Mouse (Mus musculus) heart, embryonic 13.5 days (tissue): ENCODE data around the gene Ppm1g. TPM values are rescaled to one million over a fixed set of nuclear protein-coding genes. Genes with fewer than 3 reads are reported as not detected.

Source experiments
- ATAC-seq: fragments of 200-750 bp; cut with Nextera tagmentation; 2 replicates; pipeline ENCODE4 v1.8.0; 2017; ENCODE audit warnings: moderate TSS enrichment; ENCODE audit not compliant: insufficient number of reproducible peaks, low FRiP score, low TSS enrichment; ENCODE audit errors: extremely low read depth
- H3K27ac ChIP-seq: fragments of 300-500 bp; sonication (generic); replicated peaks from 2 replicates; pipeline ENCODE4 v1.5.1; 2015; ENCODE audit warnings: moderate library complexity, mild to moderate bottlenecking, inconsistent platforms
- H3K27me3 ChIP-seq: fragments of 300-500 bp; sonication (generic); replicated peaks from 2 replicates; pipeline ENCODE4 v1.6.1; 2015; ENCODE audit warnings: mild to moderate bottlenecking, inconsistent platforms
- H3K36me3 ChIP-seq: fragments of 300-500 bp; sonication (generic); 2 replicates; pipeline ENCODE4 v1.6.1; 2015; ENCODE audit warnings: mild to moderate bottlenecking, inconsistent platforms
- H3K4me1 ChIP-seq: fragments of 300-500 bp; sonication (generic); 2 replicates; pipeline ENCODE4 v1.6.1; 2015; ENCODE audit warnings: inconsistent platforms
- H3K4me2 ChIP-seq: fragments of 300-500 bp; sonication (generic); 2 replicates; pipeline ENCODE4 v1.6.1; 2015; ENCODE audit warnings: inconsistent platforms, mild to moderate bottlenecking, moderate library complexity
- H3K4me3 ChIP-seq: fragments of 300-500 bp; sonication (generic); 2 replicates; pipeline ENCODE4 v1.5.1; 2015; ENCODE audit warnings: moderate library complexity, mild to moderate bottlenecking, inconsistent platforms
- H3K9ac ChIP-seq: fragments of 300-500 bp; sonication (generic); 2 replicates; pipeline ENCODE4 v1.6.1; 2015; ENCODE audit warnings: inconsistent platforms, mild to moderate bottlenecking, moderate library complexity
- H3K9me3 ChIP-seq: fragments of 300-500 bp; sonication (generic); 2 replicates; pipeline ENCODE4 v1.6.1; 2016; ENCODE audit warnings: inconsistent platforms
- WGBS: fragments of 180-500 bp; shearing (Covaris S2); methylation state at CpG from one replicate; pipeline ENCODE4 v1.1.7; 2015; ENCODE audit warnings: mixed read lengths; 5-methylcytosine and 5-hydroxymethylcytosine counted together
- polyA plus RNA-seq: library from polyadenylated mRNA; unstranded; fragments of >200 nt; fragmentation: Nextera tagmentation; extraction: Ambion mirVana; gene quantifications from 2 replicates; pipeline ENCODE4 v1.2.1, GENCODE M21; 2015

Gene Ppm1g
- polyA plus RNA-seq, 1 experiment from 2014 or later: 101 TPM

GRCm38 (mm10) chr5:31198616-31199320 lies 21.7 kb downstream of the Ppm1g start:
- no peak overlapping the region for H3K9ac ChIP-seq
- 79% methylated on average over 5 of the region's 5 CpGs for WGBS
- peaks cover 79% of the 10 kb centered on the region for H3K36me3 ChIP-seq

GRCm38 (mm10) chr5:31198170-31198569 lies 22.3 kb downstream of the Ppm1g start:
- Histone ChIP-seq H3K27me3 (no peaks in the 10 kb centered on the region), H3K4me2 (no peak overlapping the region), H3K36me3 (peaks cover 73% of the 10 kb centered on the region), H3K4me1 (peaks cover 34% of the 10 kb centered on the region), H3K9me3 (peaks cover 4% of the 10 kb centered on the region), H3K4me3 (no peak overlapping the region), H3K27ac (0 out of 2 replicates have a peak overlapping the region, but pooled peaks have one; percentile 15), H3K9ac (no peak overlapping the region)
- no peak for ATAC-seq
- 76% methylated on average over 9 of the region's 9 CpGs for WGBS

More at GRCm38 (mm10) chr5:31198616-31199320, 21.7 kb downstream of the Ppm1g start:
- Histone ChIP-seq H3K4me3 (no peak overlapping the region), H3K27me3 (no peaks in the 10 kb centered on the region), H3K27ac (no peak overlapping the region), H3K4me2 (no peak overlapping the region), H3K9me3 (peaks cover 4% of the 10 kb centered on the region), H3K4me1 (peaks cover 34% of the 10 kb centered on the region)
- no peak for ATAC-seq

GRCm38 (mm10) chr5:31197072-31197471 lies 23.4 kb downstream of the Ppm1g start:
- WGBS: 92% methylated on average over 12 of the region's 12 CpGs
- peaks cover 4% of the 10 kb centered on the region for H3K9me3 ChIP-seq
- H3K27me3 ChIP-seq: no peaks in the 10 kb centered on the region
- H3K4me2 ChIP-seq: no peak overlapping the region
- no peak for ATAC-seq
- H3K27ac ChIP-seq: no peak overlapping the region
- H3K9ac ChIP-seq: no peak overlapping the region
- peaks cover 29% of the 10 kb centered on the region for H3K4me1 ChIP-seq
- no peak overlapping the region for H3K4me3 ChIP-seq
- H3K36me3 ChIP-seq: peaks cover 64% of the 10 kb centered on the region

GRCm38 (mm10) chr5:31196207-31196606 lies 24.3 kb downstream of the Ppm1g start:
- no peak overlapping the region for H3K27ac ChIP-seq
- no peaks in the 10 kb centered on the region for H3K27me3 ChIP-seq
- peaks cover 4% of the 10 kb centered on the region for H3K9me3 ChIP-seq
- H3K4me1 ChIP-seq: peaks cover 35% of the 10 kb centered on the region
- 89% methylated on average over 10 of the region's 10 CpGs for WGBS
- H3K36me3 ChIP-seq: peaks cover 68% of the 10 kb centered on the region
- H3K9ac ChIP-seq: no peak overlapping the region
- ATAC-seq: no peak
- no peak overlapping the region for H3K4me3 ChIP-seq
- no peak overlapping the region for H3K4me2 ChIP-seq

GRCm38 (mm10) chr5:31195671-31196070 lies 24.8 kb downstream of the Ppm1g start:
- H3K4me3 ChIP-seq: no peak overlapping the region
- WGBS: 92% methylated on average over 4 of the region's 4 CpGs

GRCm38 (mm10) chr5:31194486-31195485 lies 25.7 kb downstream of the Ppm1g start:
- Histone ChIP-seq H3K27ac (no peak overlapping the region), H3K36me3 (peaks cover 74% of the 10 kb centered on the region), H3K27me3 (no peaks in the 10 kb centered on the region), H3K4me2 (peak overlapping the region; percentile 80), H3K9ac (peak overlapping the region; percentile 94), H3K4me3 (peak overlapping the region; percentile 75), H3K9me3 (no peaks in the 10 kb centered on the region), H3K4me1 (peaks cover 23% of the 10 kb centered on the region)
- 88% methylated on average over 16 of the region's 16 CpGs for WGBS
- ATAC-seq: no peak

More at GRCm38 (mm10) chr5:31195671-31196070, 24.8 kb downstream of the Ppm1g start:
- H3K4me2 ChIP-seq: no peak overlapping the region
- H3K27ac ChIP-seq: no peak overlapping the region
- peaks cover 31% of the 10 kb centered on the region for H3K4me1 ChIP-seq
- peaks cover 74% of the 10 kb centered on the region for H3K36me3 ChIP-seq
- H3K9ac ChIP-seq: no peak overlapping the region
- peaks cover 4% of the 10 kb centered on the region for H3K9me3 ChIP-seq
- no peak for ATAC-seq
- no peaks in the 10 kb centered on the region for H3K27me3 ChIP-seq

GRCm38 (mm10) chr5:31193631-31194281 lies 26.7 kb downstream of the Ppm1g start:
- 8% methylated on average over 25 of the region's 25 CpGs for WGBS
- Histone ChIP-seq H3K9ac (peak overlapping the region; percentile 94), H3K4me3 (peak overlapping the region; percentile 75), H3K4me2 (peak overlapping the region; percentile 80), H3K9me3 (no peaks in the 10 kb centered on the region), H3K4me1 (peaks cover 23% of the 10 kb centered on the region), H3K27ac (peak overlapping the region; percentile 83), H3K36me3 (peaks cover 74% of the 10 kb centered on the region), H3K27me3 (no peaks in the 10 kb centered on the region)
- no peak for ATAC-seq

GRCm38 (mm10) chr5:31192939-31193630 lies 27.4 kb downstream of the Ppm1g start, which contains the start of the genes Snx17 and Eif2b4:
Snx17 (plus strand) TSS chr5:31193227.
Eif2b4 (minus strand) TSS chr5:31193430.
- peak within 1 kb of the TSS; percentile 83 for H3K27ac ChIP-seq
- H3K4me2 ChIP-seq: peak within 1 kb of the TSS; percentile 80
- peaks cover 23% of the 10 kb centered on the region for H3K4me1 ChIP-seq
- H3K4me3 ChIP-seq: peak within 1 kb of the TSS; percentile 75
- ATAC-seq: peak; percentile 94
- no peaks in the 10 kb centered on the region for H3K9me3 ChIP-seq
- under 1% methylated on average over 48 of the region's 48 CpGs for WGBS
- H3K36me3 ChIP-seq: peaks cover 74% of the 10 kb centered on the region
- H3K27me3 ChIP-seq: no peaks in the 10 kb centered on the region
- H3K9ac ChIP-seq: peak within 1 kb of the TSS; percentile 94

- H3K4me1 ChIP-seq: peaks cover 23% of the 10 kb centered on the region
- H3K27me3 ChIP-seq: no peaks in the 10 kb centered on the region
- peaks cover 74% of the 10 kb centered on the region for H3K36me3 ChIP-seq
- H3K4me3 ChIP-seq: peak overlapping the region; percentile 75
- ATAC-seq: peak; percentile 53
- H3K9ac ChIP-seq: peak overlapping the region; percentile 94
- H3K9me3 ChIP-seq: no peaks in the 10 kb centered on the region
- H3K27ac ChIP-seq: peak overlapping the region; percentile 83
- peak overlapping the region; percentile 80 for H3K4me2 ChIP-seq
- WGBS: 12% methylated on average over 42 of the region's 42 CpGs
Measured at GRCm38 (mm10) chr5:31192045-31192938, 28.2 kb downstream of the Ppm1g start.

GRCm38 (mm10) chr5:31190201-31190600 lies 30.3 kb downstream of the Ppm1g start:
- ATAC-seq: no peak
- H3K36me3 ChIP-seq: peaks cover 64% of the 10 kb centered on the region
- H3K4me1 ChIP-seq: peaks cover 23% of the 10 kb centered on the region

More at GRCm38 (mm10) chr5:31190201-31190600, 30.3 kb downstream of the Ppm1g start:
- Histone ChIP-seq H3K9ac (no peak overlapping the region), H3K4me3 (no peak overlapping the region), H3K4me2 (no peak overlapping the region), H3K9me3 (no peaks in the 10 kb centered on the region), H3K27ac (no peak overlapping the region), H3K27me3 (no peaks in the 10 kb centered on the region)
- 85% methylated on average over 9 of the region's 9 CpGs for WGBS
